Mouse (Mus musculus): ENCODE measurements around the gene Mcm5.

Gene Mcm5

DNA sequence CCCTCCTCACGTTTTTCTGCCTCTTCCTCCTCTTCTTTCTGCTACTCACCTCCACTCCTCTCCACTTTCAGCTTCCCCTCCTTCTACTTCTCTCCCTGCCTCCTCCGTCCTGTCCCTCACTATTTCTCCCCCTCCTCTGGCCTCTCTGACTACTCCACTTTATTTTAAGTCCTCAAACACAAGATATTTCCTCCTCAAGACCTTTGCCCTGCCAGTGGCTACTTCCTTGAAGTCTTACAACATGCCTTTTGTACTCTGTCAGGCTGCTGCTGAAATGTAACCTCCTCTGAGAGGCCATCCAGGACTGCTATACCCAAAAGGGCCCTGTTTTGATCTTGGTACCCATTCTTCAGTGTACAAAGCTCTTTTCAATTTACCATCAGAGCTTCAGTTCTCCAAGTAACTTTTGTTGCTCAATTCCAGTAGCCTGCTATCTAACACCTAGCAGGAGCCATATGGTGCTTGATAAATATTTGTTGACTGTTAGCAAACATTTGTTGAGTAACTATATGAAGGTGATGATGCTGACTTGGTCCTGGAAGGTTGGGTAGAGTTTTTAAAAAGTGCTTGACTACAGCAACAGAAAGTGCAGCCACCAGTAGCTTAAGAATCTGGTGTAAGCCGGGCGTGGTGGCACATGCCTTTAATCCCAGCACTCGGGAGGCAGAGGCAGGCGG is 62.8 kb downstream of the Mcm5 start:
- peak; percentile 78 for DNase-seq (ENCODE audit: low spot score)
